Mouse (Mus musculus) hindbrain, embryonic 16.5 days (tissue): ENCODE results near the gene Slc9a2. TPM values are rescaled to one million over a fixed set of nuclear protein-coding genes. Genes with fewer than 3 reads are reported as not detected.

ENCODE experiments used
- ATAC-seq: fragments of 200-750 bp; cut with Nextera tagmentation; 2 replicates; pipeline ENCODE4 v1.8.0; 2017; ENCODE audit warnings: moderate TSS enrichment, moderate library complexity
- H3K27ac ChIP-seq: fragments of 300-500 bp; sonication (generic); 2 replicates; pipeline ENCODE4 v1.5.1; 2014; ENCODE audit warnings: low read depth, mild to moderate bottlenecking, control low read depth, low read length, moderate library complexity
- H3K27me3 ChIP-seq: fragments of 300-500 bp; sonication (generic); replicated peaks from 2 replicates; pipeline ENCODE4 v1.6.1; 2014; ENCODE audit warnings: low read length; ENCODE audit not compliant: control insufficient read depth, insufficient read depth
- H3K36me3 ChIP-seq: fragments of 300-500 bp; sonication (generic); 2 replicates; pipeline ENCODE4 v1.6.1; 2014; ENCODE audit warnings: mild to moderate bottlenecking, low read length, moderate library complexity, mixed read lengths; ENCODE audit not compliant: control insufficient read depth, insufficient read depth
- H3K4me1 ChIP-seq: fragments of 300-500 bp; sonication (generic); 2 replicates; pipeline ENCODE4 v1.6.1; 2014; ENCODE audit warnings: low read depth, low read length; ENCODE audit not compliant: control insufficient read depth, insufficient read depth
- H3K4me2 ChIP-seq: fragments of 300-500 bp; sonication (generic); 2 replicates; pipeline ENCODE4 v1.6.1; 2014; ENCODE audit warnings: mild to moderate bottlenecking, low read length, control low read depth, moderate library complexity
- H3K4me3 ChIP-seq: fragments of 300-500 bp; sonication (generic); 2 replicates; pipeline ENCODE4 v1.5.1; 2014; ENCODE audit warnings: mild to moderate bottlenecking, low read length, control low read depth, moderate library complexity
- H3K9ac ChIP-seq: fragments of 300-500 bp; sonication (generic); 2 replicates; pipeline ENCODE4 v1.6.1; 2014; ENCODE audit warnings: low read depth, mild to moderate bottlenecking, control low read depth, low read length, moderate library complexity
- H3K9me3 ChIP-seq: fragments of 300-500 bp; sonication (generic); 2 replicates; pipeline ENCODE4 v1.6.1; 2014; ENCODE audit warnings: mild to moderate bottlenecking, low read length, moderate library complexity; ENCODE audit not compliant: control insufficient read depth
- WGBS: fragments of 180-500 bp; shearing (Covaris S2); extraction: QIAGEN DNeasy Blood & Tissue Kit; methylation state at CpG from one replicate; pipeline ENCODE4 v1.1.7; 2014; 5-methylcytosine and 5-hydroxymethylcytosine counted together
- polyA plus RNA-seq: library from polyadenylated mRNA; unstranded; fragments of >200 nt; fragmentation: Nextera tagmentation; extraction: Ambion mirVana; gene quantifications from 2 replicates; pipeline ENCODE4 v1.2.1, GENCODE M21; 2015

The Slc9a2 gene
- polyA plus RNA-seq, 1 experiment from 2014 or later: 0.49 TPM

- no peaks in the 10 kb centered on the region for H3K36me3 ChIP-seq
- H3K9me3 ChIP-seq: no peaks in the 10 kb centered on the region
- H3K4me2 ChIP-seq: no peak overlapping the region
- H3K4me1 ChIP-seq: no peaks in the 10 kb centered on the region
- no peak for ATAC-seq
- no peak overlapping the region for H3K27ac ChIP-seq
- H3K4me3 ChIP-seq: no peak overlapping the region
- no peak overlapping the region for H3K9ac ChIP-seq
- H3K27me3 ChIP-seq: no peaks in the 10 kb centered on the region
- WGBS: 90% methylated on average over 3 of the region's 3 CpGs
Measured at GRCm38 (mm10) chr1:40808643-40809042, 128.3 kb downstream of the Slc9a2 start.

GRCm38 (mm10) chr1:40815071-40815845 lies 134.9 kb downstream of the Slc9a2 start:
- 67% methylated on average over 16 of the region's 16 CpGs for whole genome bisulfite sequencing
- Histone ChIP-seq H3K36me3 (no peaks in the 10 kb centered on the region), H3K4me3 (no peak overlapping the region), H3K9ac (no peak overlapping the region), H3K27me3 (no peaks in the 10 kb centered on the region), H3K4me1 (no peaks in the 10 kb centered on the region), H3K9me3 (no peaks in the 10 kb centered on the region), H3K27ac (no peak overlapping the region), H3K4me2 (no peak overlapping the region)
- ATAC-seq: no peak

Other genes with a start within 250 kb of the Slc9a2 start
- not detected in 2 replicates for gene Il18r1, start 215.0 kb upstream of the Slc9a2 start, polyA plus RNA-seq
- 0.04 and 0.08 TPM in 2 replicates for gene Il18rap, start 165.2 kb upstream of the Slc9a2 start, polyA plus RNA-seq
- gene Slc9a4, start 100.5 kb upstream of the Slc9a2 start, polyA plus RNA-seq: 0.24 TPM in 1 of 2 replicates, not detected in the other
- 7.6 and 9.5 TPM in 2 replicates for gene Mfsd9, start 110.1 kb downstream of the Slc9a2 start, polyA plus RNA-seq
- 0.11 and 0.71 TPM in 2 replicates for gene Tmem182, start 125.0 kb downstream of the Slc9a2 start, polyA plus RNA-seq